Mouse (Mus musculus): Measurements from ENCODE around the gene Cdr2.

- TF ChIP-seq CTCF (IDR thresholded peaks at IDR 0.05; ENCODE audit: low read depth, low read length), result no peak
- TF ChIP-seq POLR2A (IDR thresholded peaks at IDR 0.05; ENCODE audit: insufficient read depth, low read length), result no peak
These were observed 39.6 kb downstream of the Cdr2 start for GRCm38 (mm10) chr7:120942506-120942905.
